In the genomic region with DNA sequence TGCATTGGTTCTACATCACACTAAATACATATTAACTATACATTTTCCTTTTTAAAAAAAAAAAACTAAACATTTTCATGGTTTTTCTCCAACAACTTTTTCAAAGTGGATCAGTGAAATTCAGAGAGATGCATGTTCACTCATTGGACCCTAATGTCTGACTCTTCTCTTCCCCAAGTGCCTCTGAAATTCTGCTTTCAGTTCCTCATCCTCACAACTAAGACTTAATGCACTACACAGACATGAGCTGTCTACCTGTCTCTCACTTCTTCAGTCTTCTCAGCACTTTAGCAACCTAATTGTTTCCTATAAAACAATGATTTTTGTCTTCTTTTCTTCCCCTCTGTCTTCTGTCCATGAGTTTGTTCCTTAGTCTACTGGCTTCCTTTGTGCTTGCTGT, we compare ENCODE assay signal across 29 mouse cellular contexts. TPM values are rescaled to one million over a fixed set of nuclear protein-coding genes. Genes with fewer than 3 reads are reported as not detected.
DNase-seq lines count a peak whose midpoint lies in the region; ATAC-seq and TF ChIP-seq lines count a peak whose summit lies in the region.
"Had no signal": no experiment of that assay in that cellular context is flagged by ENCODE, and none has a peak within 500 bp of the region (broad histone marks: within the 10 kb centered on the region; RNA-seq: fewer than 3 reads in every experiment).

No protein-coding gene starts in this region.

- peaks cover 10 to 65% of the 10 kb centered on the region in 2 experiments for H3K4me1 ChIP-seq in CH12.LX (ENCODE audit: control insufficient read depth in 1 of 2, insufficient read depth in 2 of 2)
- H3K4me1 ChIP-seq in forebrain, embryonic 14.5 days (ENCODE audit: control insufficient read depth, insufficient read depth, low read length): no peaks in the 10 kb centered on the region
- H3K4me1 ChIP-seq: forebrain, embryonic 15.5 days had no signal

- H3K27ac ChIP-seq in CH12.LX (ENCODE audit: insufficient read depth, low read depth): 0 out of 2 replicates have a peak overlapping the region, but pooled peaks have one; percentile 23
- no peak overlapping the region for H3K27ac ChIP-seq in forebrain, embryonic 14.5 days (ENCODE audit: low read depth, low read length)
- H3K27ac ChIP-seq: forebrain, embryonic 15.5 days; heart, embryonic 15.5 days; hindbrain, embryonic 10.5 days; hindbrain, embryonic 13.5 days; intestine, embryonic 15.5 days had no signal

- H3K27me3 ChIP-seq in CH12.LX (replicated peaks): no peaks in the 10 kb centered on the region
- H3K27me3 ChIP-seq in forebrain, embryonic 14.5 days (replicated peaks; ENCODE audit: control insufficient read depth, insufficient read depth, low read length): no peaks in the 10 kb centered on the region
- H3K27me3 ChIP-seq: forebrain, embryonic 15.5 days; heart, embryonic 12.5 days; heart, embryonic 15.5 days; hindbrain, embryonic 13.5 days; intestine, embryonic 15.5 days; Patski had no signal

- no peak for TF ChIP-seq POLR2A in CH12.LX (IDR thresholded peaks at IDR 0.05; ENCODE audit: low read depth, low read length)

- H3K36me3 ChIP-seq in CH12.LX (replicated peaks in 1 of 2; ENCODE audit: control insufficient read depth in 1 of 2, insufficient read depth in 1 of 2, low read length in 1 of 2): no peaks in the 10 kb centered on the region
- no peaks in the 10 kb centered on the region for H3K36me3 ChIP-seq in forebrain, embryonic 14.5 days (ENCODE audit: control insufficient read depth, insufficient read depth, low read length)
- H3K36me3 ChIP-seq: forebrain, embryonic 15.5 days; G1E; heart, embryonic 12.5 days; heart, embryonic 15.5 days; hindbrain, embryonic 10.5 days; hindbrain, embryonic 13.5 days; intestine, embryonic 15.5 days had no signal

- H3K9me3 ChIP-seq in CH12.LX (replicated peaks; ENCODE audit: low read length): no peaks in the 10 kb centered on the region
- no peaks in the 10 kb centered on the region for H3K9me3 ChIP-seq in forebrain, embryonic 14.5 days (replicated peaks; ENCODE audit: control insufficient read depth, low read length)
- H3K9me3 ChIP-seq: forebrain, embryonic 15.5 days; G1E; heart, embryonic 12.5 days; heart, embryonic 15.5 days; hindbrain, embryonic 10.5 days; hindbrain, embryonic 13.5 days; intestine, embryonic 15.5 days had no signal

- no peaks in the 10 kb centered on the region for H3K79me2 ChIP-seq in CH12.LX (replicated peaks; ENCODE audit: control insufficient read depth, extremely low read depth, insufficient read depth, poor library complexity, severe bottlenecking)

- peak; percentile 53 for ATAC-seq in megakaryocyte, adult 5-6 weeks (ENCODE audit: poor library complexity, severe bottlenecking)
- peak; percentile 65; the same call in 1 of the 2 replicates for ATAC-seq in neutrophil, adult 5-6 weeks (ENCODE audit: extremely low read depth, insufficient number of reproducible peaks, low FRiP score, poor library complexity, severe bottlenecking)
- no peak for ATAC-seq in forebrain, embryonic 14.5 days
- ATAC-seq: forebrain, embryonic 15.5 days; hindbrain, embryonic 16.5 days; intestine, embryonic 15.5 days; Patski had no signal

- no peak for TF ChIP-seq RAD21 in CH12.LX (IDR thresholded peaks at IDR 0.05; ENCODE audit: low read depth, low read length)

- peak; percentile 50 for DNase-seq in A20 (ENCODE audit: low read depth, low spot score)
- peak; percentile 48 for DNase-seq in CH12.LX (ENCODE audit: extremely low read depth)
- DNase-seq in T-cell, adult 2 months (ENCODE audit: low spot score): no peak
- DNase-seq in embryo, embryonic 10 days (ENCODE audit: low spot score): no peak
- no peak for DNase-seq in forebrain, embryonic 14.5 days (ENCODE audit: low spot score)
- DNase-seq: adrenal gland, adult 2 months; adrenal gland, postnatal 14 days; cerebellum, adult 11 months; cerebellum, adult 2 months; cerebellum, adult 9-11 months; cerebellum, postnatal 25 days; gastrocnemius, postnatal 25 days; heart, postnatal 10 days; heart, postnatal 36 days had no signal

- no peak overlapping the region for H3K4me3 ChIP-seq in CH12.LX (replicated peaks in 1 of 3; ENCODE audit: low read depth in 2 of 3, low read length in 2 of 3, poor library complexity in 1 of 3)
- no peak overlapping the region for H3K4me3 ChIP-seq in forebrain, embryonic 14.5 days (ENCODE audit: low read depth, low read length)
- H3K4me3 ChIP-seq: forebrain, embryonic 15.5 days; heart, embryonic 12.5 days; heart, embryonic 15.5 days; hindbrain, embryonic 10.5 days; hindbrain, embryonic 13.5 days; intestine, embryonic 15.5 days had no signal

- H3K4me2 ChIP-seq in CH12.LX (ENCODE audit: insufficient read depth, low read depth, poor library complexity, severe bottlenecking): peak overlapping the region; percentile 45; the same call in 1 of the 2 replicates
- no peak overlapping the region for H3K4me2 ChIP-seq in forebrain, embryonic 14.5 days (ENCODE audit: low read length)
- H3K4me2 ChIP-seq: forebrain, embryonic 15.5 days; heart, embryonic 12.5 days; heart, embryonic 15.5 days; hindbrain, embryonic 13.5 days; intestine, embryonic 15.5 days had no signal

- H3K9ac ChIP-seq in CH12.LX (ENCODE audit: insufficient read depth, low read depth): no peak overlapping the region
- H3K9ac ChIP-seq in forebrain, embryonic 14.5 days (ENCODE audit: low read length): no peak overlapping the region
- H3K9ac ChIP-seq: forebrain, embryonic 15.5 days; heart, embryonic 12.5 days; heart, embryonic 15.5 days; hindbrain, embryonic 13.5 days; intestine, embryonic 15.5 days had no signal

- TF ChIP-seq CTCF in CH12.LX (conservative IDR thresholded peaks at IDR 0.05 in 1 of 2, IDR thresholded peaks at IDR 0.05 in 1 of 2; ENCODE audit: low read depth in 2 of 2, low read length in 2 of 2): no peak

- peak; percentile 90 for TF ChIP-seq EP300 in CH12.LX (IDR thresholded peaks at IDR 0.05; ENCODE audit: low read length)

- in situ Hi-C loops in CH12.LX (cut with MboI; ENCODE audit: low pct_ligation_motif_present, low pct_unique_long_range_greater_than_20kb, low sequenced_read_pairs): no loop called here

- dilution Hi-C loops in CH12.LX (cut with MboI; ENCODE audit: extremely low pct_ligation_motif_present, extremely low pct_unique_long_range_greater_than_20kb, low sequenced_read_pairs): no loop called here

TF ChIP-seq in CH12.LX, 34 proteins besides CTCF, POLR2A, EP300 and RAD21:
- peak; percentile 95 for TF ChIP-seq IRF4 (IDR thresholded peaks at IDR 0.05; ENCODE audit: low read depth, low read length)
- no peak for TF ChIP-seq RCOR1 (conservative IDR thresholded peaks at IDR 0.05; ENCODE audit: low read depth, low read length)

RNA-seq across cellular contexts. Expression of gene P2ry13, which starts 14.7 kb away (rescaled TPM):
- total RNA-seq in CH12.LX (2012; rRNA removed): 0.08 and 0.38 TPM in 2 replicates
- 1.2 and 1.3 TPM in 2 replicates for total RNA-seq in CH12.LX (2014; rRNA removed)
- polyA plus RNA-seq in CH12.LX (2012; ENCODE audit: insufficient read length, low read depth): 1.1 and 1.2 TPM in 2 replicates
- 4.9 and 6.5 TPM in 2 replicates for total RNA-seq in megakaryocyte, adult 5-6 weeks (2015)
- 4.3 and 4.6 TPM in 2 replicates for total RNA-seq in megakaryocyte, adult 5-6 weeks (2017)
- 56.6 and 61.7 TPM in 2 replicates for total RNA-seq in neutrophil, adult 5-6 weeks (2017)
- polyA plus RNA-seq in forebrain, embryonic 14.5 days (2014; fragmentation: Nextera tagmentation; extraction: Ambion mirVana): 1.7 and 2.4 TPM in 2 replicates
- polyA plus RNA-seq: G1E, Patski had no signal

RNA-seq across cellular contexts. Expression of gene Gpr87, which starts 30.5 kb away (rescaled TPM):
- total RNA-seq in CH12.LX (2012; rRNA removed): not detected in 2 replicates
- total RNA-seq in CH12.LX (2014; rRNA removed): not detected in 2 replicates
- not detected in 2 replicates for polyA plus RNA-seq in CH12.LX (2012; ENCODE audit: insufficient read length, low read depth)
- not detected in 2 replicates for total RNA-seq in megakaryocyte, adult 5-6 weeks (2015)
- not detected in 2 replicates for total RNA-seq in megakaryocyte, adult 5-6 weeks (2017)
- total RNA-seq in neutrophil, adult 5-6 weeks (2017): not detected in 2 replicates
- polyA plus RNA-seq in forebrain, embryonic 14.5 days (2014; fragmentation: Nextera tagmentation; extraction: Ambion mirVana): not detected in 2 replicates
- total RNA-seq: adrenal gland, adult 2 months; adrenal gland, postnatal 14 days; adrenal gland, postnatal 4 days; gastrocnemius, adult 8-10 months; gastrocnemius, postnatal 25 days; heart, postnatal 10 days; heart, postnatal 36 days had no signal
- polyA plus RNA-seq: adrenal gland, adult 2 months; cerebellum, adult 2 months; cortical plate, adult 2 months; forebrain, embryonic 11.5 days; G1E; intestine, embryonic 15.5 days; Patski had no signal

RNA-seq across cellular contexts. Expression of gene P2ry12, which starts 37.3 kb away (rescaled TPM):
- total RNA-seq in CH12.LX (2012; rRNA removed): 0.30 and 0.63 TPM in 2 replicates
- total RNA-seq in CH12.LX (2014; rRNA removed): 0.59 and 0.97 TPM in 2 replicates
- 0.33 and 0.76 TPM in 2 replicates for polyA plus RNA-seq in CH12.LX (2012; ENCODE audit: insufficient read length, low read depth)
- total RNA-seq in megakaryocyte, adult 5-6 weeks (2015): 3.5 and 5.0 TPM in 2 replicates
- 2.6 and 4.2 TPM in 2 replicates for total RNA-seq in megakaryocyte, adult 5-6 weeks (2017)
- total RNA-seq in neutrophil, adult 5-6 weeks (2017): 15.8 and 18.3 TPM in 2 replicates
- 9.2 and 10.9 TPM in 2 replicates for polyA plus RNA-seq in forebrain, embryonic 14.5 days (2014; fragmentation: Nextera tagmentation; extraction: Ambion mirVana)
- polyA plus RNA-seq: G1E, Patski had no signal

Comparison
In these comparisons a context has a peak if more than half of its experiments do, and no peak if none do; other contexts are left out.
1. DNase-seq: peak in A20 (single experiment) and CH12.LX (single experiment); none in T-cell, adult 2 months (single experiment), embryo, embryonic 10 days (single experiment) and forebrain, embryonic 14.5 days (single experiment).